Mouse (Mus musculus) bone marrow, adult 2 months (tissue): Measurements from ENCODE around the gene Sspn.

ENCODE experiments used
- CTCF ChIP-seq: fragments of 200-500 bp; IDR thresholded peaks from 2 replicates; pipeline ENCODE4 v1.5.1; 2011; ENCODE audit warnings: low read length, control low read depth; ENCODE audit not compliant: control insufficient read depth, insufficient read depth
- POLR2A ChIP-seq: fragments of 200-500 bp; IDR thresholded peaks from 2 replicates; pipeline ENCODE4 v1.6.1; 2011; ENCODE audit warnings: low read depth, mild to moderate bottlenecking, control low read depth, low read length, borderline replicate concordance; ENCODE audit not compliant: control insufficient read depth

- TF ChIP-seq CTCF (no peak), POLR2A (no peak)
Measured at GRCm38 (mm10) chr6:145992526-145992925, 61.1 kb downstream of the Sspn start.
